Mouse (Mus musculus) kidney, adult 2 months (tissue): ENCODE data around the gene Tmem60.
A peak's percentile ranks its signal among the peaks of the same experiment; 100 is the strongest.

Source experiments
- CTCF ChIP-seq: fragments of 200-500 bp; conservative IDR thresholded peaks from 2 replicates; pipeline ENCODE4 v1.5.1; 2011; ENCODE audit warnings: low read depth, mild to moderate bottlenecking, control low read depth, low read length, moderate library complexity, mixed read lengths; ENCODE audit not compliant: insufficient read depth, insufficient read length
- POLR2A ChIP-seq: fragments of 200-500 bp; IDR thresholded peaks from one replicate; pipeline ENCODE4 v1.6.1; 2011; ENCODE audit warnings: low read depth, low read length, control low read depth

- TF ChIP-seq CTCF, result peak; percentile 29
- no peak for TF ChIP-seq POLR2A
Measured at GRCm38 (mm10) chr5:20913372-20914275, 31.6 kb downstream of the Tmem60 start.
